Mouse (Mus musculus): ENCODE results near the gene Cchcr1.

The Cchcr1 gene

DNA sequence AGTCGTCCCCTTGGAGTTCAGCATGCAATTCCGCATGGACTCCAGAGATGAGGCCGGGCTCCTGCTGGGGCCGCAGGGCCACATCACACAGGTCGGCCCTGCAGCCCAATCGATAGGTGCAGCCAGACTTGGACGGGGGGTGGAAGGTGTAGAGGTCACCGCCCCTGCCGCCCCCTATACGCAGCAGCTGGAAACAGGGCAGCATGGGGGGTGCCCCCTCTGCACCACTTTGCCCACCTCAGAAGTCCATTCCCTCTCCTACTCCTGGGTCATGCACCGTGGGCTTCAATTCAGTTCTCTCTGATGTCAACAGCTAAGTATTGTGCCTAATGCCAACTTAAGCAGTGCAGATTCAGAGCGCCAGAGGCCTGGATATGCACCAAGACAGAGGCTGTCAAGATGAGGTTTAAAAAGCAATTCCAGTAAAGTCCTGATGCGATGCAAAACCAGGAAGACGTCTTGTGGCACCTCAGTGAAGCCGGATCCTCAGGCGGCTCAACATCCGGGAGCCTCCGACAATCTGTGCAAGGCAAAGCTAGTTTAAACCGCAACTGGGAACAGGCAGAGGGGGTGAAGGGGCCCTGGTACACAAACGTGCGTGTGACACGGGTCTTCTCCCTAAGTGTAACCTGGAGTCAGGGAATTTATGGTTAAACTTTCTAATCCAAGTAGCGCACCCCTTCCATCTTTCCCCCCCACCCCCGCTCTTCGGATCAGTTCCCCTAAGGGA, 824 bp upstream of the Cchcr1 start:
- peak; percentile 51 to 56 for DNase-seq

DNA sequence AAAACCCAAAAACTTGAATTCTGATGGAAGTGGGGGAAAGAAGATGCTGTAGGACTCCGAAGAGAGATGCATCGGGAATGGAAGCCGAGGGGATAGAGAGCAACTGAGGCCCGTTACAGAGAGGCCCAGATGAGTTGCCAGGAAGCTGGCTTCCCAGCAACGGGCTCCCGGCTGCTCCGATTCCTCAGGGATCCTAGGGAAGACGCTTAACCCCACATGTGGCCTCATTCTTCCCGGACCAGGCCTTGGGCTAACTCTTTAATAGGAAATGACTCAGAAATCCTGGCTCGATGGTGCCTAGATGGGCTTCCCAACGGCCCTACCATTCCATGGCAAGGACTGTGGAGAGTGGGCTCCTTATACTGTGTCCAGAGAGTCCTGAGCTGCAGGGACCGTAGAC, 626 bp downstream of the Cchcr1 start:
- peak in 1 of 2 experiments; percentile 20 for DNase-seq

DNA sequence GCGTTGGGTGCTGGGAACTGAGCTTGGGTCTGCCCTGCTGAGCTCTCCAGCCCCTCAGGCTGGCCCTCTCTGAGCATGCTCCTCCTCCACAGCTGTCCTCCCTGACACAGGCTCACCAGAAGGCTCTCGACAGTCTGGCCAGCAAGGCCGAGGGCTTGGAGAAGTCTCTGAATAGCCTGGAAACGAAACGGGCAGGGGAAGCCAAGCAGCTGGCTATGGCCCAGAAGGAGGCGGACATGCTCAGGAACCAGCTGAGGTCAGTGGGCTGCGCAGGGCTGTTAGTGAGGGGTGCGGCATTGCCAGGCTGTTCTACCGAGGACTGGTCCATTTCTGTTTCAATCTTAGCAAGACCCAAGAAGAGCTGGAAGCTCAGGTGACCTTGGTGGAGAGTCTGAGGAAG, 7.5 kb downstream of the Cchcr1 start:
- no peak for DNase-seq

DNA sequence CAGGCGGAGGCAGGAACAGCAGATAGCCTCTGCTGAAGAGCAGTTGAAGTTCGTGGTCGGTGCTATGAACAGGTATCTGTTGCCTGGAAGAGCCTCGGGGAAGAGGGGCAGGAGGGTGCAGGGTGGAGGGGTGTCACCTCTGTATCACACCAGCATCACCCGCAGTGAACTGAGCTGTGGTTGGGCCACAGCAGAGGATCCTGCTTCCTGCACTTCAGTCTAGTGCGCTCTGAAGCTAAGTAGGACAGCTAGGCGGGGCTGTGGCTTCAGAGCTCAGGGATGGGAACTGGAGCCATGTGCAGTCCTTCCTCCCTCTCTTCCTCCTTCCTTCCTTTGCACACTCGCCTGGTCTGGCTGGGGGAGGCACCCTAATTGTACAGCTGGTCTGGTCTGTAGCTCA, 9.7 kb downstream of the Cchcr1 start:
- no peak for DNase-seq

DNA sequence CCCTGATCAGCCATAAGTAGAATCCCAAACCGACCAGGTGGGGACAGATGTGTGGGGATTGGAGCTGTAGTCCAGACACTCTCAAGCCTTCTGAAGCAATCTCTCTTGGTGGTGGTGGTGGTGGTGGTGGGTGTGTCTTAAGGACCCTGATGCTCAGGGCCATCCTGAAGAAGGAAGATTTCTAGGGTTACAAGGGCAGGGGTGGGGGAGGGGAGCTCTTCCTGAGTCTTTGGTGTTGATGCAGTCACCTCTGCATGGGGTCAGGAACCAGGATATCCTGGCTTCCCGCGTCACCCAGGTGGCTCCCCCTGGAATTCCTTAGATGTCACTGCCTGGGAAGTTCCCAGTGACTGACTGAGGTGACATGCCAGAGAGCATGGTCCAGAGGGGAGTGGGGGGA, 15.5 kb downstream of the Cchcr1 start:
- DNase-seq = no peak

DNA sequence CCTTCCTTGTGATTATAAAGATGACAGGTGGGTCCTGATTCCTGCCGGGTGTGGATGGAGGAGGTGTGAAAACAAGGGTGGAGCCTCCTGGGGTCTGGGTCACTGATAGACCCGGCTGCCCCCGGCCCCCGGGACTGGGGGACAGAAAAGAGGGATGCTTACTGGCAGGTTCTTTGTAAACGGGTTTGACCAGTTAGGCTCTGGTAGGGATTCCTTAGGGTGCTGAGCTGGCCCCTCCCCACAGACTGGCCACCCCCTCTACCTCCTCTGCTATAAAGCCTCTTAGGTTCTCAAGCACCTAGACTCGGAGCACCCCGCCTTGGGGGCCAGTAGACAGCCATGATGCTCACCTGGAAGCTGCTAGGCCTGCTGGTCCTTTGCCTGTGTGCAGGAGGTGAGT, 16.0 kb downstream of the Cchcr1 start, which contains the start of gene Psors1c2:
Gene Psors1c2, plus strand, starts transcription at position 301 of the 400 bp plus-strand sequence.
- DNase-seq = no peak

DNA sequence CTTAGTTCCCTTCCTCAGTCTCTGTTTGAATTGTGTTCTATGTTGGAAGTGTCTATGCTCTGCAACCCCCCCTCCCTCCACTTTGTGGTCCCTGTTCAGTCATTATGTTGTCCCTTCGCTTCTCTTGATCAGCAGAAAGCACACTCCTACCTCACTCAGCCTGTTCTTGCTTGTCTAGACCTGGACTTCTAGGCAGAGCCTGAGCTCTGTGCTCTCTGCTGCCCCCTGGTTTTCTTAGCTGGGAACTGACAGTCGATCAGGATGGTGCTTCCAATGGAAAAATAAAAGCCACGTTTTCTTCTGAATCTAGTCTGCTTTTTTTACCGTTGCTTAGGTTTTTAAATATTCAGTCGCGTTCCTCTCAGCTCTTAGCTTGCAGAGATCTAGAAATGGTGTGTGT, 17.4 kb downstream of the Cchcr1 start:
- peak; percentile 60 to 76 for DNase-seq

DNA sequence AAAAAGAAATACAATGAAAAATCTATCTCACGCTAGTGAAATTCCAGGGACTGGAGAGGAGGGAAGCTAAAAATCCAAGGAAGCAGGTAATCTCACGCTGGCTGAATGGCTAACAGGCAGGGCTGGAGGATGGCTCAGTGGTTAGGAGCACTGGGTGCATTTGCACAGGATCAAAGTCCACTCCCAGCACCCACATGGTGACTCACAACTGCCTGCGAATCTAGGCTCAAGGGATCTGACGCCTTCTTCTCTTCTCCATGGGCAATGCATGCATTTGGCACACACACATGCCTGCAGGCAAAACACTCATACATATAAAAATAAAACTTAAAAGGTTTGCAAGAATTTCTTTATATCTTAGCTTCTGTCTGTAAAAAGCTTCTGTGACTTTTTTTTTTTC, 20.5 kb downstream of the Cchcr1 start:
- no peak for DNase-seq

DNA sequence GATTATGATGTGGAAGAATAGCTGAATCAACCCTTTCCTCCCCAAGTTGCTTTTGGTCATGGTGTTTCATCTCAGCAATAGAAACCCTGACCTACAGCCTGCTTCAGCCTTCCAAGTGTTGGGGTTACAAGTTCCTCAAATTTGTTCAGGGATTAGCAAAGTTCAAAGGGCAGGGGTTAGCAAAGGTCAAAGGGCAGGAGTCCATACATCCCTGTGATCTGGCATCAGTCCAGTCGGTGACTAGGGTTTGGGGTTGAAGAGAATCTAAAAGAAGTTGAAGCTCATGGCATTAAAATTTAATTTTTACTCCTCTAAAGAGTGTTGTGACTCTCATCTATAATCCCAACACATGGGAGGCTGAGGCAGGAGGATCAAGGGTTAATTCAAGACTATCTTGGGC, 21.6 kb downstream of the Cchcr1 start:
- DNase-seq = no peak

DNA sequence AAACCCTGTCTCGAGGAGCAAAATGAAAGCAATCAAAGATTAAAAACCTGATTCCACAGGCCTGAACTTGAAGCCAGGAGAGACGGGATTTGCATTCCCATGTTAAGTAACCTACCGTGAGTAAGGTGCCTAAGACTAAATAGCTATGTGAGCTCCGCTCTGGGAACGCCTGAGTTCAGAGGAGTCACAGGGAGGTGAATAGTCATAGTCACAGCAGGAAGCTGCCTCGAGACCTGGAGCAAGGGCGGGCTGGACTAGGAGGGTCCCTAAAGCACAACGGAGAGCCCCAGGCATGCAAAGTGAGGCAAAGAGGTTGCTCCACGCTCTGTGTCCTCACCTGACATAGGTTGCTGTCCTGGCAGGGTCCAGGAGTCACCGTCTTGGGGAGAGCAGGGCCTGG, 22.6 kb downstream of the Cchcr1 start:
- DNase-seq = no peak

DNA sequence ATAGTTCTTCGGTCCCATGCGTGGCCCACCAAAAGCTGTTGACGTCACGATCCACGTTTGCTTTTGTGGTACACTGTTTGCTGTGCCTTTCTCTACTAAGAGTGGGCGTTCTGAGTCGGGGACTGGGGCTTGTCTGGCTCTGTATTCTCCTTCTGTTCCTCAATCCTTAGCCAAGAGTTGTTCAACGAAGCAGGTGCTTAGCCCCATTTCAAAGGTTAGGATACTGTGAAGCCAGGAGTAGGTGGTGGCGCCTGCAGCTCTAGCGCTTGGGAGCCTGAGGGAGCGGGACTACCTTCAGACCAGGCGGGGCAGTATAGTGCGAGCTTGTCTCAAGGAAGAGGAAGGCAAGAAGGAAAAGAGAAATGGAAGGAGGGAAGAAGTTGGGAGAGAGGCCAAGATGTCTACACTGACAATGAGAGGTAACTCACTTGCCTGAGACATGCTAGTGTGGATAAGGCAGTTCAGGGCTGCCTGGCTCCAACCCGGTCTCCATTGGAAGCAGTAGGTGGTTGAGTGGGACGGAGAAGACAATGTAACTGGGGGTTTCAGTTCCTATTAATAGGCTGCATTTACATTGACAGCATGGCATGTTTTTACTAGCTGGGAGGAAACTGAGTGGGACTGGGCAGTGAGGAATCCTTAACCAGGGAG, 26.0 kb downstream of the Cchcr1 start:
- DNase-seq = no peak

DNA sequence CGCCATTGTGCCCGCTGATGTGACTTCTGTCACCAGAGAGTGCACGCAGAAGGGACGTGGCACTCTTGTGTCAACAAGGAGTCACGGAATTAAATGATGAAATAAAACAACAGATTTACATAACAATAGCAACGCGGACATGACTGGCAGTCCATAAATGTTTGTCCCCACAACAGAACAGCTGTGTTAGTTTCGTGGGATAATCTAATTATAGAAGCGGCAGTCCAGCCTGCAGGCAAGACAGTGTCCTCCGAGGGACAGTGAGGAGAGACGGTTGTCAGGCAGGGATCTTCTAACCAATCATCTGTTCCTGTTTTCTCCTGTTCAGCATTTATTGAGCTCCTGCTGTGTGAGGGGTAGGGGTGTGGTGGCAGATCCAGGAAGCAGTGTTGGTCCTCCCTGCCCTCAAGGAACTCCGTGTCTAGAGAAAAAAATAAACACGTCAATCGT, 26.5 kb downstream of the Cchcr1 start:
- no peak for DNase-seq

DNA sequence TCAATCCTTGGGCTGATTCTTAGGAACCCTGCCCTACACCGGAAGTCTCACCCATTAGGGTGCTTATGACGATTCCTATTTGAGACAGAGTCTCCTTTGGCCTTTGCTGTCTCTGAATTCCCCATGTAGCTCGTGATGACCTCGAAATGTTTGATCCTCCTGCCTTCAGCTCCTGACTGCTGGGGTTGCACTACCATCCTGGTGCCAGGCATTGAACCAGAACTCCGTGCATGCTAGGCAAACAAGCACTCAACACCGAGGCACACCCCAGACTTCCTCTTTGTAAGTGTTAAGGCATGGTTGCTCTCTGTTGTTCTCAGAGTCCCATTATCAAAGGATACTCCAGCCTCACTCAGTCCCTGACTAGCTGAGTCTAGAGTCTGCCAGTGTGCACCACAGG, 27.1 kb downstream of the Cchcr1 start:
- DNase-seq = no peak

DNA sequence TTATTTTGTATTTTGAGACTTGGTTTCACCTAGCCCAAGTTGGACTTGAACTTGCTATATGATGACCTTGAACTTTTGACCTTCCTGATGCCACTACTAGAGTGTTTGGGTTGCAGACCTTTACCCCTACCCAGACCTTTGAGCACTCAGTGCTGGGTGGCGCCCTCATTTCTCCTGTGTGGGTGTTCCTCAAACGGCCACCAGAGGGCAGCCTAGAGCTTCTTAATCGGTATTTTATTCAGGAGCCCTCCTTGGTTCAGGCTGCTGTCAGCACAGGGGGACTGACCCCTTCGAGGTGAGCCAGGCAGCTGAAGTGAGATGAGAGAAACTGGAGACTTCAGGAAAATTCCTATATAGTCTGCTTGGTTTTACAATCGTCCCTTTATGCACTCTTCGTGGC, 27.8 kb downstream of the Cchcr1 start:
- peak in 1 of 2 experiments; percentile 66 for DNase-seq

DNA sequence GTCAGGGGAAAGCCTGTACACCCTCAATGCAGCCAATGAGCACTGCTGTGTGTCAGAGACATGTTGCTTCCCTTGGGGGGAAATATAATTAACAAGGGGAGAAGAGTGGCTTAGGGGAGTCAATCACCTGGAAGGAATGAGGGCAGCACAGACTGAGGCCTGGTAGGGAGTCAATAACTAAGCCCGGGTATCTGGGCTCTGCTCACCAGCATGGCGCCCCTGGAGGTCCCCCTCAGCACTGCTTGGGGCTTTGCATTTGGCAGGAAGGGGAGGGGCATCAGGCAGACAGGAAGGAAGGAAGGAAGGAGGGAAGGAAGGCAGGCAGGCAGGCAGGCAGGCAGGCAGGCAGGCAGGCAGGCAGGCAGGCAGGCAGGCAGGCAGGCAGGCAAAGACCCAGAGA, 30.6 kb downstream of the Cchcr1 start:
- no peak for DNase-seq

DNA sequence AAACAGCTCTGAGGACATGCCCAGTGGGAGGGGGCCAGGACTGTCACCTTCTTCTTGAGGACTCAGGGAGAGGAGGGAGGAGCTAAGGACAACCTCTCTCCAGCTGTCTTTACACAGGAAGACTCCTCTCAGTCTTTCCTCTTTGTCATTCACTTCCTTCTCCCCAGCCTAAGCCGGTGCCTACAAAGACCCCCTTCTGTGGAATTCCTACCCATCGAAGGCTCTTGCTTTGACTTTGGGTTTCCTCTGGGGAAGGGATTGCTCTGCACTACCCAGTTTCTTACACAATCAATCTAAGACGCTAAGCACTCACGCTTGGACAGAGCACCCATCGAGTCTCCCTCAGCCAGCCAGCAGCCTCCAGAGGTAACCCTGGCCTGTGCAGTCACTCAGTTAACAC, 31.7 kb downstream of the Cchcr1 start:
- no peak for DNase-seq

DNA sequence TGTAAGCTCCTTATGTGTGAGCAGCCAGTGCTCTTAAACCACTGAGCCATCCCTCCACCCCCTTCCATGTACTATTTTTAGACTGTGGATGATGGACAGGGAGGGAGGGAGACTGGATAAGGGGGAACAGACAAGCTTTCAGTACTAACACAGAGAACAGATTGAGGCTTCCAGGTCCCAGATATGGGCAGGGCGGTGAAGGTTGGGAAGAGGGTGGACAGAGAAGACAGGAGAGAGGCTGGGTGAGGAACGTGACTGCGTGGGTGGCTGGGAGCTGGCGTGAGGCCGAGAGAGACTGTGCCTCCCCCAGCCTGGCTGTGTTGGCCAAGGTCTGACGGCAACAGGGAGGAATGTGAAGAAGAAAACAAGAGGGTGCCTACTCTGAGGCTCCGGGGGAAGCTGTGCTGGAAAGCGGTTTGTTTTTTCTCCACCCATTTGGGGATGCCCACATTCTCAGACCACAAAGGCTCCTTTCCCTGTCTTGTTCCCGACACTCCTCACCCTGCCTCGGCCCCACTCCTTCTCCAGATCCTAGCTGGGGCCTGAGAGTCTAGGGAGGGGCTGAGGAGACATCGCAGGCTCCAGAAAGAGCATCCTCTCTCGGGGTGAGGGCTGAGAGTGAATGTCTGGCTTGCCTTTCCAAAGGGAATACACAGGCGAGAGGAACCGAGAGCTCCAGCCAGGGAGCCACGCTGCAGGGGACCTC, 32.7 kb downstream of the Cchcr1 start:
- peak; percentile 84 to 90 for DNase-seq

DNA sequence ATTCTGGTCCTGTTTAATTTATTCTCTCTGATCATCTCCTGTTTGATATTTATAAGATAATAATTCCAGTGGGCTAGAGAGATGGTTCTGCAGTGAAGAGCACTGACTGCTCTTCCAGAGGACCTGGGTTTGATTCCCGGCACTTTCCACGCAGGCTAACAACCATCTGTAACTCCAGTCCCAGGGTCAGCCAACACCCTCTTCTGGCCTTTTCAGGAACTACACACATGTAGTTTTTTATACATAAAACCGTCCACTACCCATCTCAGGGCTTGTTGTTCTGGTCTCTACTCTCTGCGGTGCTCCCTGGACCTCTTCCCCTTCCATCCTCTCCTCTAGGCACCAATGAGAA, 33.2 kb downstream of the Cchcr1 start:
- no peak for DNase-seq

DNA sequence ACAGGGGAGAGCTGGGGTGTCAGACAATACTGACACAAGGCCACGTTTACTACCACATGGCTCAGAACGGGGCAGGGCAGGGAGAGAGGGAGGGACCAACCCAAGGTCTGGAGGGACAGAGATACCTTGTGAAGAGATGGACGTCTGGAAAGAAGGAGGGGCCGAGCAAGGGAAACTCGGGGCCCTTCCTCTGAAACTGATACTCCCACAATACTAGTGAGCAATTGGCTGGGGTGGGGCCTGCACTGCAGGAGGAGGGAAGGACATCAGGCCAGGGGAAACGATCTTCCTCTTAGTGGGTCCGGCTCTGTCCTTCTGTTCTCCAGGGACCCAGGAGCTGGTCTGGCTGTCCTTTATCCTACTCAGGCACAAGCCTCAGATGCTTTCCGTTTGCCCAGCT, 34.0 kb downstream of the Cchcr1 start:
- no peak for DNase-seq

DNA sequence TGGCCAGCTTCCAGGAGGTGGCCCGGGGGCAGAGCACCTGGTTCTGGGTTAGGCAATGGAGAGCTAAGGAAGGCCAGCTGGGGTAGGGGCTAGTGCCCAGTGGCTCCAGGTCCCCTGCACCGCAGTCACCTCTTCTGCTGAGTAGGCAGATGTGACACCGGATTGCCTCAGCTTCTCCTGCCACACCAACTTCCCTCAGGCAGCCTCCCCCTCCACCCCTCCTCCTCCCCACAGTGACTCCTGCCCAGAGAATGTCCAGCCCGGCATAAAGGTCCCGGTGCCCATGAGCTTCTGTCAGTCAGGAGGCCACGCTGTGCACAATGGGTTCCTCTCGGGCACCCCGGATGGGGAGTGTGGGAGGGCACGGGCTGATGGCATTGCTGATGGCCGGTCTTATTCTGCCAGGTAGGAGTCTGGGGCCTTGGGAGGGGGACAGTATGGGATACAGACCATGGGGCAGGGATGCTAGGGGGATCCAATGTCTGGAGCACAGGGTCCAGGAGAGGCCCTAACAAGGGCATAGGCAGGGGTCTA, 35.0 kb downstream of the Cchcr1 start, which contains the start of gene Cdsn:
Gene Cdsn, plus strand, starts transcription at position 248 of the 534 bp plus-strand sequence.
- no peak for DNase-seq

DNA sequence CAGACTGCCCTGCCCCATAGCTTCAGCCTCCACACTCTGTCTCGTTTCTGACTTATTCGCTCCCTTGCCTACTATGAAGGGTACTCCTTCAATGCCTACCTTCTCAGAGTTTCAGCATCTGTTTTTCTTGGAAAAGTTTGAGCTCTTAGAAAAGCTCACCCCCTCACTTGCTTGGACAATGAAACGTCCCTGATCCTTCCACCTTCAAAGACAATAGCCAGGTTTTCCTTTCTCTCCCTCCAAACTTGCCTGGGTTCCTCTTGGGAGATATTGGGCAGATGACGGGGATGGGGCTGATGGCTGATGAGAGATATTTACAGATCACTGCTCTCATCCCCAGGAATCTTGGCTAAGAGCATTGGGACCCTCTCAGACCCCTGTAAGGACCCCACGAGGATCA, 37.4 kb downstream of the Cchcr1 start:
- DNase-seq = no peak

DNA sequence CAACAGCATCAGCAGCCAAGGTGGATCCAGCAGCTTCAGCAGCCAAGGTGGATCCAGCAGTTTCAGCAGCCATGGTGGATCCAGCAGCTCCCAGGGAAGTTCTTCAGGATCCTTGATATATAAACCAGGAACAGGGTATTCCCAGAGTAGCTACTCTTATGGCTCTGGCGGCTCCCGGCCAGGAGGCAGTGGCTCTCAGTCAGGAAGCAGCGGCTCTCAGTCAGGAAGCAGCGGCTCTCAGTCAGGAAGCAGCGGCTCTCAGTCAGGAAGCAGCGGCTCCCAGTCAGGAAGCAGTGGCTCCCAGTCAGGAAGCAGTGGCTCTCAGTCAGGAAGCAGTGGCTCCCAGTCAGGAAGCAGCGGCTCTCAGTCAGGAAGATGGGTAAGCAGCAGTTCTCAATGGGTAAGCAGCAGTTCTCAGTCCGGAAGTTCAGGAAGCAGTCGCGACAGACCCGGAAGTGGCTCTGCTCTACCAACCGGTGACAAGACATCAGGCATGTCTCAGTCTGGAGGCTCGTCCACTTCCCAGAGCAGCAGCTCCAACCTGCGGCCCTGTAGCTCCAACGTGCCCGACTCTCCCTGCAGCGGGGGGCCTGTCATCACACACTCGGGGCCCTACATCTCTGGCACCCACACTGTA, 38.0 kb downstream of the Cchcr1 start:
- no peak for DNase-seq

DNA sequence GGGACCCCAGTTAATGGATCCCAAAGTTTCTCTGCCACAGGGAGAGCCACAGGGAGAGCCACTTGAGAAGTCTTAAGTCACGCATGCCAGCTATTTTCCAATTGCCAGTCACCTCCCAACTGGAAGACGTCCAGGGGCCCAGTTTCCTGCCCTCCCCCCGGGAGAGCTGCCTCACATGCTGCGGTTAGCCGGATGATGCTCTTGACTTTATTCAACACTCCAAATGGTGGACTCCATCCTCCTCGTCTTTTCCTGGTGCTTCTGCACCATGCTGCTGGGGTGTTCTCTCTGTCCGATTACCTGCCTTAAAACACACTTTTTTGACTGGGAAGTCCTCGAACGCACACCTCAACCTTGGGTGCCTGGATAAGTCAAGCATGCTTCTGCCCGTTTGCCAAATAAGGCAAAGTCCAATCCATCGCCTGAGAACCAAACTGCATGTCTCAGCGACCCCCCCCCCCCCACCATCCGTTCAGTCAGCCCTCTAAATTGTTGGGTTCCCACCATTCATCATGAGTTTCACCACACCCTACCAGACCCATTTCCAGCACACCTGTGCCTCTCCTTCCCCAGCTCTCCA, 39.4 kb downstream of the Cchcr1 start:
- DNase-seq = no peak

All from lung, postnatal 4 days (tissue).